Mouse (Mus musculus): ENCODE data around the gene Slc37a4.
"Not testable (repeated sequence)": the region's sequence is repeated elsewhere in the genome, so short reads cannot be mapped to it uniquely, and the experiment has no call there.

- TF ChIP-seq EP300, CTCF (IDR thresholded peaks at IDR 0.05): not testable (repeated sequence)
Observed at GRCm38 (mm10) chr9:44419730-44420129, 23.1 kb downstream of the Slc37a4 start.
